ENCODE assay signal across 8 mouse cellular contexts in genomic region chr19:7340780-7341475, GRCm38 (mm10). TPM values are rescaled to one million over a fixed set of nuclear protein-coding genes. Genes with fewer than 3 reads are reported as not detected.
A peak's percentile ranks its signal among the peaks of the same experiment; 100 is the strongest.
DNase-seq lines count a peak whose midpoint lies in the region; ATAC-seq and TF ChIP-seq lines count a peak whose summit lies in the region.

No protein-coding gene starts in this region.

- ATAC-seq in forebrain, embryonic 12.5 days (ENCODE audit: low FRiP score) = peak; percentile 86; the same call in 1 of the 2 replicates
- peak; percentile 85 for ATAC-seq in midbrain, embryonic 15.5 days (replicated peaks)

- peak overlapping the region; percentile 95 for H3K9ac ChIP-seq in forebrain, embryonic 12.5 days
- H3K9ac ChIP-seq in midbrain, embryonic 15.5 days = peak overlapping the region; percentile 87

- peak overlapping the region; percentile 96 for H3K4me2 ChIP-seq in forebrain, embryonic 12.5 days
- H3K4me2 ChIP-seq in midbrain, embryonic 15.5 days = peak overlapping the region; percentile 91

- H3K9me3 ChIP-seq in forebrain, embryonic 12.5 days = no peaks in the 10 kb centered on the region
- no peaks in the 10 kb centered on the region for H3K9me3 ChIP-seq in limb, embryonic 10.5 days (replicated peaks)
- no peaks in the 10 kb centered on the region for H3K9me3 ChIP-seq in midbrain, embryonic 15.5 days

- WGBS in lung, adult 2 months = 1% methylated on average over 46 of the region's 46 CpGs
- under 1% methylated on average over 36 of the region's 46 CpGs for WGBS in forebrain, embryonic 12.5 days
- WGBS in limb, embryonic 10.5 days = under 1% methylated on average over 40 of the region's 46 CpGs
- WGBS in midbrain, embryonic 15.5 days = under 1% methylated on average over 30 of the region's 46 CpGs

- H3K4me1 ChIP-seq in lung, adult 2 months (ENCODE audit: control insufficient read depth, insufficient read depth, low read length) = peaks cover 24% of the 10 kb centered on the region
- H3K4me1 ChIP-seq in forebrain, embryonic 12.5 days = peaks cover 43% of the 10 kb centered on the region
- H3K4me1 ChIP-seq in limb, embryonic 10.5 days = peaks cover 26% of the 10 kb centered on the region
- H3K4me1 ChIP-seq in midbrain, embryonic 15.5 days = peaks cover 53% of the 10 kb centered on the region

- peak overlapping the region; percentile 90 for H3K27ac ChIP-seq in forebrain, embryonic 12.5 days
- peak overlapping the region; percentile 93 for H3K27ac ChIP-seq in limb, embryonic 10.5 days
- H3K27ac ChIP-seq in midbrain, embryonic 15.5 days = peak overlapping the region; percentile 88

- H3K4me3 ChIP-seq in lung, adult 2 months (replicated peaks; ENCODE audit: extremely low read depth, low read depth, low read length) = peak overlapping the region; percentile 85
- peak overlapping the region; percentile 79 for H3K4me3 ChIP-seq in forebrain, embryonic 12.5 days (replicated peaks)
- H3K4me3 ChIP-seq in limb, embryonic 10.5 days = peak overlapping the region; percentile 95
- H3K4me3 ChIP-seq in midbrain, embryonic 15.5 days = peak overlapping the region; percentile 75

- TF ChIP-seq CTCF in lung, adult 2 months (IDR thresholded peaks at IDR 0.05; ENCODE audit: insufficient read depth, low read length) = no peak

- DNase-seq in adrenal gland, adult 8-10 months = peak; percentile 51
- no peak for DNase-seq in adrenal gland, postnatal 4 days (ENCODE audit: low spot score in 2 of 2)
- DNase-seq in lung, adult 2 months = no peak
- no peak for DNase-seq in lung, postnatal 14 days
- DNase-seq in limb, embryonic 10.5 days (ENCODE audit: low spot score) = peak; percentile 33
- DNase-seq in urinary bladder, adult 18-20 months (ENCODE audit: low spot score in 2 of 2) = no peak

- H3K36me3 ChIP-seq in forebrain, embryonic 12.5 days (replicated peaks) = no peaks in the 10 kb centered on the region
- H3K36me3 ChIP-seq in limb, embryonic 10.5 days = peaks cover 14% of the 10 kb centered on the region; the same call in 1 of the 2 replicates
- H3K36me3 ChIP-seq in midbrain, embryonic 15.5 days (replicated peaks) = no peaks in the 10 kb centered on the region

- H3K27me3 ChIP-seq in forebrain, embryonic 12.5 days = no peaks in the 10 kb centered on the region
- H3K27me3 ChIP-seq in limb, embryonic 10.5 days (ENCODE audit: low read depth, poor library complexity, severe bottlenecking) = no peaks in the 10 kb centered on the region
- no peaks in the 10 kb centered on the region for H3K27me3 ChIP-seq in midbrain, embryonic 15.5 days (replicated peaks)

- no peak for TF ChIP-seq POLR2A in lung, adult 2 months (IDR thresholded peaks at IDR 0.05; ENCODE audit: borderline replicate concordance, extremely low read depth, low read depth, low read length)

RNA-seq across cellular contexts. Expression of gene Mark2, which starts 0.7 kb away (rescaled TPM):
- total RNA-seq in adrenal gland, adult 8-10 months (2022) = 10 to 100 TPM; 66.7 to 95.6 (median 79.8) TPM
- total RNA-seq in adrenal gland, postnatal 4 days (2021) = 10 to 100 TPM; 74.7 to 81.2 TPM
- 68.6 and 94.1 TPM in 2 replicates for polyA plus RNA-seq in lung, adult 2 months (2012; rRNA removed)
- 47.6 and 53.5 TPM in 2 replicates for polyA plus RNA-seq in forebrain, embryonic 12.5 days (2016; fragmentation: Nextera tagmentation; extraction: Ambion mirVana)
- 50.1 and 53.4 TPM in 2 replicates for polyA plus RNA-seq in limb, embryonic 10.5 days (2016; fragmentation: Nextera tagmentation; extraction: Ambion mirVana)
- polyA plus RNA-seq in midbrain, embryonic 15.5 days (2015; fragmentation: Nextera tagmentation; extraction: Ambion mirVana) = 55.5 and 60.2 TPM in 2 replicates

RNA-seq across cellular contexts. Expression of gene Spindoc, which starts 41.9 kb away (rescaled TPM):
- total RNA-seq in adrenal gland, adult 8-10 months (2022) = 10 to 100 TPM; 20.3 to 27.0 (median 25.5) TPM
- 10 to 100 TPM; 35.4 to 39.4 TPM for total RNA-seq in adrenal gland, postnatal 4 days (2021)
- polyA plus RNA-seq in lung, adult 2 months (2012; rRNA removed) = 19.0 and 19.3 TPM in 2 replicates
- polyA plus RNA-seq in forebrain, embryonic 12.5 days (2016; fragmentation: Nextera tagmentation; extraction: Ambion mirVana) = 41.9 and 42.4 TPM in 2 replicates
- 47.0 and 48.5 TPM in 2 replicates for polyA plus RNA-seq in limb, embryonic 10.5 days (2016; fragmentation: Nextera tagmentation; extraction: Ambion mirVana)
- 35.6 and 40.3 TPM in 2 replicates for polyA plus RNA-seq in midbrain, embryonic 15.5 days (2015; fragmentation: Nextera tagmentation; extraction: Ambion mirVana)

Comparison
In these comparisons a context has a peak if more than half of its experiments do, and no peak if none do; other contexts are left out.
1. DNase-seq: peak in adrenal gland, adult 8-10 months (single experiment) and limb, embryonic 10.5 days (single experiment); none in adrenal gland, postnatal 4 days (0 of 2), lung, adult 2 months (single experiment), lung, postnatal 14 days (single experiment) and urinary bladder, adult 18-20 months (0 of 2).
2. Peak in every context shown above with its lines, with median percentiles within 50 percentile points of each other: H3K4me3 ChIP-seq and H3K27ac ChIP-seq.